23 mouse cellular contexts compared by ENCODE assay signal in the genomic region with DNA sequence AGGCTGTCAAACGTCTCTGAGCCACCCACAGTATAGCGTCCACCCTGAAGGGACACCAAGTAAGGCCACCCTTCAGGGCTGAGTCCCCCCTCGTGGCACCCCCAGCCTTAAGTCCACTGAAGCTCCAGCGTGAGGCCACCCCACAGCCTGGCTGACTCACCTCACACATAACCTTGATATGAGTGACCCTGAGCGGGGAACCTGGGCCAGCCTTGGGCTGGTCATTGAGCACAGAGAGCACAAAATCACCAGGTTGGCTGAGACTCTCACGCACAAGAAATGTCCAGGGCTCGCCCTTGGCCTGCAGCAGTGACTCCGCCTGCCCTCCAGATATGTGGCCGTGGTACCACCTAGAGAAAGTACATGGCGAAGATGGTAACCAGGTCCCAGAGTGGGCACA. TPM values are rescaled to one million over a fixed set of nuclear protein-coding genes. Genes with fewer than 3 reads are reported as not detected.
DNase-seq lines count a peak whose midpoint lies in the region; ATAC-seq and TF ChIP-seq lines count a peak whose summit lies in the region.
"Had no signal": no experiment of that assay in that cellular context is flagged by ENCODE, and none has a peak within 500 bp of the region (broad histone marks: within the 10 kb centered on the region; RNA-seq: fewer than 3 reads in every experiment).

No protein-coding gene starts in this region.

- ATAC-seq in stomach, postnatal 0 days (ENCODE audit: low FRiP score, low TSS enrichment) = 0 out of 2 replicates have a peak, but pooled peaks have one; percentile 24
- ATAC-seq: forebrain, embryonic 16.5 days had no signal

- H3K4me3 ChIP-seq in stomach, postnatal 0 days (ENCODE audit: low read depth, low read length) = no peak overlapping the region
- H3K4me3 ChIP-seq: embryonic facial prominence, embryonic 13.5 days; forebrain, embryonic 12.5 days; gastrocnemius, adult 2 months; heart, embryonic 12.5 days; hindbrain, embryonic 15.5 days had no signal

- H3K36me3 ChIP-seq in stomach, postnatal 0 days (ENCODE audit: control insufficient read depth, insufficient read depth, low read length) = no peaks in the 10 kb centered on the region; the same call in 1 of the 2 replicates
- H3K36me3 ChIP-seq: embryonic facial prominence, embryonic 13.5 days; forebrain, embryonic 12.5 days; heart, embryonic 12.5 days; hindbrain, embryonic 15.5 days had no signal

- TF ChIP-seq EP300 in stomach, postnatal 0 days (optimal IDR thresholded peaks at IDR 0.05) = no peak

- no peak overlapping the region for H3K4me2 ChIP-seq in stomach, postnatal 0 days (replicated peaks; ENCODE audit: low read depth)
- H3K4me2 ChIP-seq: embryonic facial prominence, embryonic 13.5 days; forebrain, embryonic 12.5 days; heart, embryonic 12.5 days; hindbrain, embryonic 15.5 days had no signal

- no peak overlapping the region for H3K27ac ChIP-seq in stomach, postnatal 0 days (replicated peaks)
- H3K27ac ChIP-seq: embryonic facial prominence, embryonic 13.5 days; forebrain, embryonic 12.5 days; gastrocnemius, adult 2 months; hindbrain, embryonic 15.5 days had no signal

- intact Hi-C loops in heart, postnatal 14 days (cut with DNase I) = no loop called here

- TF ChIP-seq CTCF in stomach, postnatal 0 days (IDR thresholded peaks at IDR 0.05; ENCODE audit: low read depth) = no peak

- H3K27me3 ChIP-seq in stomach, postnatal 0 days (ENCODE audit: control insufficient read depth, insufficient read depth, low read length) = no peaks in the 10 kb centered on the region
- H3K27me3 ChIP-seq: embryonic facial prominence, embryonic 13.5 days; forebrain, embryonic 12.5 days; heart, embryonic 12.5 days; hindbrain, embryonic 15.5 days had no signal

- DNase-seq in adrenal gland, adult (ENCODE audit: inconsistent age in 2 of 2, low spot score in 1 of 2) = peak; percentile 84 to 90
- DNase-seq in adrenal gland, postnatal 4 days (ENCODE audit: low spot score in 2 of 2) = no peak
- DNase-seq in adrenal gland, adult 2 months = peak; percentile 80
- DNase-seq in adrenal gland, postnatal 25 days = peak; percentile 48
- DNase-seq in stomach, postnatal 0 days (ENCODE audit: low spot score) = no peak
- no peak for DNase-seq in cerebellum, postnatal 36 days
- no peak for DNase-seq in heart, postnatal 14 days
- DNase-seq: B cell, adult 2 months; cerebellum, adult 2 months; cerebellum, postnatal 14 days; gastrocnemius, adult 2 months; gastrocnemius, postnatal 25 days; heart, postnatal 36 days had no signal

- 80% methylated on average over 10 of the region's 10 CpGs for WGBS in stomach, postnatal 0 days

- H3K9ac ChIP-seq in stomach, postnatal 0 days (ENCODE audit: low read length) = no peak overlapping the region
- H3K9ac ChIP-seq: embryonic facial prominence, embryonic 13.5 days; forebrain, embryonic 12.5 days; heart, embryonic 12.5 days; hindbrain, embryonic 15.5 days had no signal

- no peaks in the 10 kb centered on the region; the same call in 1 of the 2 replicates for H3K4me1 ChIP-seq in stomach, postnatal 0 days (replicated peaks; ENCODE audit: control insufficient read depth, insufficient read depth)
- H3K4me1 ChIP-seq: forebrain, embryonic 12.5 days; heart, embryonic 12.5 days; hindbrain, embryonic 15.5 days had no signal

- no peaks in the 10 kb centered on the region for H3K9me3 ChIP-seq in stomach, postnatal 0 days (ENCODE audit: control insufficient read depth, low read length)
- H3K9me3 ChIP-seq: embryonic facial prominence, embryonic 13.5 days; forebrain, embryonic 12.5 days; heart, embryonic 12.5 days; hindbrain, embryonic 15.5 days had no signal

RNA-seq across cellular contexts. Expression of a gene that starts 9.9 kb away (rescaled TPM):
- total RNA-seq in adrenal gland, postnatal 4 days (2021) = 1 to 10 TPM; 8.3 to 8.4 TPM
- total RNA-seq in adrenal gland, adult 2 months (2021) = 10 to 100 TPM in 1 of 2 experiments, 1 to 10 TPM in 1; 6.5 to 11.2 TPM
- 6.1 and 6.8 TPM in 2 replicates for polyA plus RNA-seq in adrenal gland, adult 2 months (2012; rRNA removed)
- 4.6 and 9.1 TPM in 2 replicates for total RNA-seq in adrenal gland, postnatal 25 days (2021)
- 13.1 and 15.8 TPM in 2 replicates for polyA plus RNA-seq in stomach, postnatal 0 days (2015; fragmentation: Nextera tagmentation; extraction: Ambion mirVana)
- 1 to 10 TPM; 4.2 to 8.5 TPM for total RNA-seq in heart, postnatal 14 days (2021)

RNA-seq across cellular contexts. Expression of a gene that starts 12.6 kb away (rescaled TPM):
- 100 to 1,000 TPM; 313 TPM for total RNA-seq in adrenal gland, postnatal 4 days (2021)
- total RNA-seq in adrenal gland, adult 2 months (2021) = 100 to 1,000 TPM; 357 to 360 TPM
- 233 and 246 TPM in 2 replicates for polyA plus RNA-seq in adrenal gland, adult 2 months (2012; rRNA removed)
- 357 and 392 TPM in 2 replicates for total RNA-seq in adrenal gland, postnatal 25 days (2021)
- 292 and 310 TPM in 2 replicates for polyA plus RNA-seq in stomach, postnatal 0 days (2015; fragmentation: Nextera tagmentation; extraction: Ambion mirVana)
- total RNA-seq in heart, postnatal 14 days (2021) = 100 to 1,000 TPM; 323 to 327 TPM

RNA-seq across cellular contexts. Expression of a gene that starts 16.5 kb away (rescaled TPM):
- 100 to 1,000 TPM; 400 to 439 TPM for total RNA-seq in adrenal gland, postnatal 4 days (2021)
- total RNA-seq in adrenal gland, adult 2 months (2021) = 100 to 1,000 TPM; 286 to 294 TPM
- polyA plus RNA-seq in adrenal gland, adult 2 months (2012; rRNA removed) = 128 and 181 TPM in 2 replicates
- total RNA-seq in adrenal gland, postnatal 25 days (2021) = 302 and 348 TPM in 2 replicates
- polyA plus RNA-seq in stomach, postnatal 0 days (2015; fragmentation: Nextera tagmentation; extraction: Ambion mirVana) = 230 and 237 TPM in 2 replicates
- total RNA-seq in heart, postnatal 14 days (2021) = 100 to 1,000 TPM; 326 to 358 TPM

RNA-seq across cellular contexts. Expression of a gene that starts 16.6 kb away (rescaled TPM):
- 100 to 1,000 TPM in 1 of 2 experiments, 10 to 100 TPM in 1; 99.3 to 101 TPM for total RNA-seq in adrenal gland, postnatal 4 days (2021)
- 10 to 100 TPM; 80.6 to 82.6 TPM for total RNA-seq in adrenal gland, adult 2 months (2021)
- 16.6 and 17.0 TPM in 2 replicates for polyA plus RNA-seq in adrenal gland, adult 2 months (2012; rRNA removed)
- 81.8 and 82.8 TPM in 2 replicates for total RNA-seq in adrenal gland, postnatal 25 days (2021)
- 93.9 and 94.8 TPM in 2 replicates for polyA plus RNA-seq in stomach, postnatal 0 days (2015; fragmentation: Nextera tagmentation; extraction: Ambion mirVana)
- 10 to 100 TPM; 58.8 to 68.4 TPM for total RNA-seq in heart, postnatal 14 days (2021)

RNA-seq across cellular contexts. Expression of a gene that starts 27.2 kb away (rescaled TPM):
- 1 to 10 TPM in 1 of 2 experiments, not detected in 1; 2.2 TPM for total RNA-seq in adrenal gland, postnatal 4 days (2021)
- total RNA-seq in adrenal gland, adult 2 months (2021) = not detected
- polyA plus RNA-seq in adrenal gland, adult 2 months (2012; rRNA removed) = not detected in 2 replicates
- total RNA-seq in adrenal gland, postnatal 25 days (2021) = not detected in 2 replicates
- polyA plus RNA-seq in stomach, postnatal 0 days (2015; fragmentation: Nextera tagmentation; extraction: Ambion mirVana) = not detected in 2 replicates
- total RNA-seq in heart, postnatal 14 days (2021) = 1 to 10 TPM in 1 of 2 experiments, not detected in 1; 1.5 TPM
- total RNA-seq: gastrocnemius, adult 2 months; granulocyte monocyte progenitor cell, adult 5-6 weeks had no signal
- polyA plus RNA-seq: cerebellum, adult 2 months; embryonic facial prominence, embryonic 13.5 days; forebrain, embryonic 12.5 days; forebrain, embryonic 16.5 days; frontal cortex, adult 2 months; heart, embryonic 12.5 days; heart, embryonic 16.5 days; hindbrain, embryonic 11.5 days; hindbrain, embryonic 15.5 days; intestine, embryonic 16.5 days had no signal

Comparison
In these comparisons a context has a peak if more than half of its experiments do, and no peak if none do; other contexts are left out.
1. DNase-seq: peak in adrenal gland, adult (2 of 2), adrenal gland, adult 2 months (single experiment) and adrenal gland, postnatal 25 days (single experiment); none in adrenal gland, postnatal 4 days (0 of 2), stomach, postnatal 0 days (single experiment), cerebellum, postnatal 36 days (0 of 2) and heart, postnatal 14 days (0 of 2).